Mouse (Mus musculus): ENCODE data around the gene Cckbr. TPM values are rescaled to one million over a fixed set of nuclear protein-coding genes. Genes with fewer than 3 reads are reported as not detected.
A peak's percentile ranks its signal among the peaks of the same experiment; 100 is the strongest.
"Not testable (repeated sequence)": the region's sequence is repeated elsewhere in the genome, so short reads cannot be mapped to it uniquely, and the experiment has no call there.

The Cckbr gene
- polyA plus RNA-seq, 1 experiment from 2014 or later, result 1.1 TPM

GRCm38 (mm10) chr7:105399935-105400624 lies 25.5 kb upstream of the Cckbr start, which contains the start of gene Fam160a2:
Fam160a2 (minus strand) TSS chr7:105400054.
- Histone ChIP-seq H3K9me3 (replicated peaks; ENCODE audit: control insufficient read depth, low read length) (no peaks in the 10 kb centered on the region), H3K4me2 (ENCODE audit: low read length) (peak within 1 kb of the TSS; percentile 74), H3K27ac (ENCODE audit: low read depth, low read length) (peak within 1 kb of the TSS; percentile 58), H3K4me3 (ENCODE audit: low read depth, low read length) (peak within 1 kb of the TSS; percentile 81), H3K9ac (ENCODE audit: low read length) (peak within 1 kb of the TSS; percentile 84), H3K36me3 (ENCODE audit: control insufficient read depth, insufficient read depth, low read length) (no peaks in the 10 kb centered on the region), H3K4me1 (ENCODE audit: control insufficient read depth, insufficient read depth, low read length) (peaks cover 6% of the 10 kb centered on the region; the same call in 1 of the 2 replicates), H3K27me3 (replicated peaks; ENCODE audit: control insufficient read depth, insufficient read depth, low read length) (no peaks in the 10 kb centered on the region)
- WGBS, result under 1% methylated on average over 55 of the region's 55 CpGs
- ATAC-seq, result peak; percentile 98
- peak; percentile 99 for DNase-seq (ENCODE audit: low spot score)

DNA sequence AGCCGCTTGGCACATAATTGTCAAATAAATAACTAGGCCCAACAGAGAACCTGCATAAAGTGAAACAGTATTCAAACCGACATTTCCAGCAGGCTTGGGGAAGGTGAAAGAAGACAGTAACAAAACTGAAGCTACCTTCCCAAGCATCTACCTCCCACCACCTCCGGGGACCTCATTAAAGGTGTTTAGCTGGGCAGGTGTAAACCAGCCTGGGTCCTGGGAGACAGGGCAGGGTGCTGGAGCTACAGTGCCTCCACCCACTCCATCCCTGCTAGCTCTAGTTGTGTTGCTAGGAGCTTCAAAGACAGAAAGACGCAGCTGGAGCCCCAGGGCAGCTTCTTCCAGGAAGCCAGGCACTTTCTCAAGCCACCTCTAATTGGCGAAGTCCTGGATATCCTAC lies 21.3 kb upstream of the Cckbr start, which contains the start of gene Cnga4:
Gene Cnga4 (plus strand): TSS at position 301 of the 400 bp plus-strand sequence.
- no peak within 1 kb of the TSS for H3K27ac ChIP-seq (ENCODE audit: low read depth, low read length)
- no peaks in the 10 kb centered on the region for H3K27me3 ChIP-seq (replicated peaks; ENCODE audit: control insufficient read depth, insufficient read depth, low read length)
- DNase-seq (ENCODE audit: low spot score), result no peak
- H3K4me3 ChIP-seq (ENCODE audit: low read depth, low read length), result no peak within 1 kb of the TSS
- 83% methylated on average over 5 of the region's 5 CpGs for WGBS
- no peak for ATAC-seq
- no peak within 1 kb of the TSS for H3K9ac ChIP-seq (ENCODE audit: low read length)
- H3K36me3 ChIP-seq (ENCODE audit: control insufficient read depth, insufficient read depth, low read length), result no peaks in the 10 kb centered on the region
- H3K4me2 ChIP-seq (ENCODE audit: low read length), result no peak within 1 kb of the TSS
- H3K4me1 ChIP-seq (ENCODE audit: control insufficient read depth, insufficient read depth, low read length), result peaks cover under 1% of the 10 kb centered on the region; the same call in 1 of the 2 replicates
- no peaks in the 10 kb centered on the region for H3K9me3 ChIP-seq (replicated peaks; ENCODE audit: control insufficient read depth, low read length)

- no peak for DNase-seq (ENCODE audit: low spot score)
- WGBS, result 79% methylated on average over 1 of the region's 1 CpGs
- H3K4me1 ChIP-seq (ENCODE audit: control insufficient read depth, insufficient read depth, low read length), result no peaks in the 10 kb centered on the region
- no peak overlapping the region for H3K9ac ChIP-seq (ENCODE audit: low read length)
- no peaks in the 10 kb centered on the region for H3K36me3 ChIP-seq (ENCODE audit: control insufficient read depth, insufficient read depth, low read length)
- no peak for ATAC-seq
- H3K9me3 ChIP-seq (replicated peaks; ENCODE audit: control insufficient read depth, low read length), result no peaks in the 10 kb centered on the region
- H3K27me3 ChIP-seq (replicated peaks; ENCODE audit: control insufficient read depth, insufficient read depth, low read length), result no peaks in the 10 kb centered on the region
- H3K4me3 ChIP-seq (ENCODE audit: low read depth, low read length), result no peak overlapping the region
- no peak overlapping the region for H3K4me2 ChIP-seq (ENCODE audit: low read length)
- H3K27ac ChIP-seq (ENCODE audit: low read depth, low read length), result no peak overlapping the region
These were observed 19.2 kb upstream of the Cckbr start for GRCm38 (mm10) chr7:105406322-105406721.

- DNase-seq (ENCODE audit: low spot score), result peak; percentile 73
- H3K4me3 ChIP-seq (ENCODE audit: low read depth, low read length); H3K9me3 ChIP-seq (replicated peaks; ENCODE audit: control insufficient read depth, low read length); H3K4me2 ChIP-seq (ENCODE audit: low read length); H3K27ac ChIP-seq (ENCODE audit: low read depth, low read length); H3K4me1 ChIP-seq (ENCODE audit: control insufficient read depth, insufficient read depth, low read length); H3K9ac ChIP-seq (ENCODE audit: low read length); H3K27me3 ChIP-seq (replicated peaks; ENCODE audit: control insufficient read depth, insufficient read depth, low read length); H3K36me3 ChIP-seq (ENCODE audit: control insufficient read depth, insufficient read depth, low read length): not testable (repeated sequence)
- WGBS, result 63% methylated on average over 8 of the region's 8 CpGs
- peak; percentile 77 for ATAC-seq
These were observed 13.5 kb upstream of the Cckbr start for GRCm38 (mm10) chr7:105411874-105412632.

DNA sequence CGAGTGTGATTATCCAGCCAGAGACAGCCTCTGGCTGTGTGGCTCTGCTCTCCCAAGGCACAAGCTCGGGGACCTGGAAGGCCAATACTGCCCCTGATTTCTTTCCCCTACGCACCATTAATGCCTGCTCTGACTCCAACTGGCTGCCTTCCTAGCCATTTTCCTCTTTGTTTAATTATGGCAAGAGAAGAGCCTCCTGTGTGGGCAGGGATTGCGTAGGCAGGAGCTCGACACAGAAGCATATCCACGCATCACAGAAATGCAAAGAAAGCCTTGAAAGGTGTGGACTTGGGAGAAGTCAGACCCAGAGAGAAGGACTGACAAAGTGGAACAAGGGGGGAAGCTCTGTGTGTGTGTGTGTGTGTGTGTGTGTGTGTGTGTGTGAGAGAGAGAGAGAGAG lies 11.1 kb upstream of the Cckbr start:
- DNase-seq (ENCODE audit: low spot score) (no peak), ATAC-seq (no peak)
- H3K27ac ChIP-seq (ENCODE audit: low read depth, low read length), result no peak overlapping the region
- no peaks in the 10 kb centered on the region for H3K4me1 ChIP-seq (ENCODE audit: control insufficient read depth, insufficient read depth, low read length)
- H3K4me3 ChIP-seq (ENCODE audit: low read depth, low read length), result no peak overlapping the region
- WGBS, result 56% methylated on average over 6 of the region's 6 CpGs
- H3K9ac ChIP-seq (ENCODE audit: low read length), result no peak overlapping the region
- H3K36me3 ChIP-seq (ENCODE audit: control insufficient read depth, insufficient read depth, low read length), result no peaks in the 10 kb centered on the region
- no peaks in the 10 kb centered on the region for H3K9me3 ChIP-seq (replicated peaks; ENCODE audit: control insufficient read depth, low read length)
- no peak overlapping the region for H3K4me2 ChIP-seq (ENCODE audit: low read length)
- no peaks in the 10 kb centered on the region for H3K27me3 ChIP-seq (replicated peaks; ENCODE audit: control insufficient read depth, insufficient read depth, low read length)

DNA sequence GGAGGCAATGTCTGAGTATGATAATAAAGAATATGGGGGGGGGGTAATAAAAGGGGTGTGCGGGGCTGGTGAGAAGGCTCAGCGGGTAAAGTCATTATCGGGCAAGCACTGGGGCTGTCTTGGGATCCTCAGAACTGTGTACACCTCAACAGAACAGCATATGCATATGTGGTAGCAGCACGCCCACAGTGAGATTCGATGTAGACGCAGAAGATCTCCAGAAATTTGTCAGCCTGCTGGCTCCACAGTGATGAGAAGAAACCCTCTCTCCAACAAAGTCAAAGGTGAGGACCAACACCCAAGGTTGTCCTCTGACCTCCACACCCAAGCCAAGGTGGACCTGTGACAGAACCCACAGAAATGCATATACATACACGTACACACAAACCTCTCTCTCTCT lies 9.0 kb upstream of the Cckbr start:
- H3K4me2 ChIP-seq (ENCODE audit: low read length), result no peak overlapping the region

DNA sequence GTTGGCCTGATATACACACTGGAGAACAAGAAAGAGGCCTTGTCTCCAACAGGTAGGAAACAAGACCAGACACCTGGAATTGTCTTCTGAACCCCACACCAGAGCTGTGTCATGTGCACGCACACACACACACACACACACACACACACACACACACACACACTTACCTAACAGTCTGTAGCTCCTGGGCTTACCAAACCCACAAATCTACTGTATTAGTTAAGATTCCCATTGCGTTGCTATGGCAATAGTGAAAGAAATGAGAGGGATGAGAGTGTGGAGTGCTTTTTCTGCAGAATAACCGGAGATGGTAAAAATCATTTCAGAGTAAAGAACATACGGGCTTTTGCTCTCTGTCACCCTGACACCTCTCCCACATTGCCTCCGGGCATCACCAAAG lies 7.4 kb upstream of the Cckbr start:
- Histone ChIP-seq H3K27me3 (replicated peaks; ENCODE audit: control insufficient read depth, insufficient read depth, low read length) (no peaks in the 10 kb centered on the region), H3K4me2 (ENCODE audit: low read length) (no peak overlapping the region), H3K27ac (ENCODE audit: low read depth, low read length) (no peak overlapping the region), H3K9me3 (replicated peaks; ENCODE audit: control insufficient read depth, low read length) (no peaks in the 10 kb centered on the region), H3K9ac (ENCODE audit: low read length) (no peak overlapping the region), H3K36me3 (ENCODE audit: control insufficient read depth, insufficient read depth, low read length) (no peaks in the 10 kb centered on the region), H3K4me3 (ENCODE audit: low read depth, low read length) (no peak overlapping the region), H3K4me1 (ENCODE audit: control insufficient read depth, insufficient read depth, low read length) (no peaks in the 10 kb centered on the region)
- WGBS, result 82% methylated on average over 5 of the region's 5 CpGs
- ATAC-seq (no peak), DNase-seq (ENCODE audit: low spot score) (no peak)

More for the DNA sequence above, 9.0 kb upstream of the Cckbr start:
- Histone ChIP-seq H3K4me1 (ENCODE audit: control insufficient read depth, insufficient read depth, low read length) (no peaks in the 10 kb centered on the region), H3K9me3 (replicated peaks; ENCODE audit: control insufficient read depth, low read length) (no peaks in the 10 kb centered on the region), H3K27me3 (replicated peaks; ENCODE audit: control insufficient read depth, insufficient read depth, low read length) (no peaks in the 10 kb centered on the region), H3K9ac (ENCODE audit: low read length) (no peak overlapping the region), H3K36me3 (ENCODE audit: control insufficient read depth, insufficient read depth, low read length) (no peaks in the 10 kb centered on the region), H3K4me3 (ENCODE audit: low read depth, low read length) (no peak overlapping the region), H3K27ac (ENCODE audit: low read depth, low read length) (no peak overlapping the region)
- 90% methylated on average over 7 of the region's 7 CpGs for WGBS
- ATAC-seq (no peak), DNase-seq (ENCODE audit: low spot score) (no peak)

GRCm38 (mm10) chr7:105420903-105421302 lies 4.6 kb upstream of the Cckbr start:
- H3K27me3 ChIP-seq (replicated peaks; ENCODE audit: control insufficient read depth, insufficient read depth, low read length), result no peaks in the 10 kb centered on the region; the same call in 1 of the 2 replicates
- peaks cover 4% of the 10 kb centered on the region; the same call in 1 of the 2 replicates for H3K4me1 ChIP-seq (ENCODE audit: control insufficient read depth, insufficient read depth, low read length)
- WGBS, result 57% methylated on average over 2 of the region's 2 CpGs
- H3K4me3 ChIP-seq (ENCODE audit: low read depth, low read length), result no peak overlapping the region
- H3K4me2 ChIP-seq (ENCODE audit: low read length), result no peak overlapping the region
- no peaks in the 10 kb centered on the region for H3K36me3 ChIP-seq (ENCODE audit: control insufficient read depth, insufficient read depth, low read length)
- no peaks in the 10 kb centered on the region for H3K9me3 ChIP-seq (replicated peaks; ENCODE audit: control insufficient read depth, low read length)
- ATAC-seq (no peak), DNase-seq (ENCODE audit: low spot score) (no peak)
- H3K9ac ChIP-seq (ENCODE audit: low read length), result no peak overlapping the region
- H3K27ac ChIP-seq (ENCODE audit: low read depth, low read length), result no peak overlapping the region

DNA sequence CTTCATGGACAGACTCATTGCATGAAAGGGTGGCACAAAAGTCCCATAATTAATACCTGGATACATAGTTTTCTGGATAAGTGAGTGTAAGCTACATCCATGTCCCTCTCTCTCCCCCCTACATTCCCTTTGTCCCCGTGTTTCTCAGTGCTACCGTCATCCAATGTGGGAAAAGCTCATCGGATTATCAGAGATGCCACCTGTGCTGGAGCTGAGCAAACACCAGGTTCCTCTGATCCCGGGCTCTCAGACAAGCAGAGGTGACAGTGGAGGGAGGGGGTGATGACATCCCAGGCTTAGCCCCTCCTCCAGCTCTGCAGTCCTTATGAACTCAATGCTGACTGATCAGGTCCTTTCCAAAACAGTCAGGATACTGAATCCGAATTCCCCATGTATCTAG lies 1.2 kb upstream of the Cckbr start:
- no peak overlapping the region for H3K27ac ChIP-seq (ENCODE audit: low read depth, low read length)
- no peaks in the 10 kb centered on the region for H3K9me3 ChIP-seq (replicated peaks; ENCODE audit: control insufficient read depth, low read length)
- DNase-seq (ENCODE audit: low spot score) (no peak), ATAC-seq (no peak)
- no peaks in the 10 kb centered on the region for H3K36me3 ChIP-seq (ENCODE audit: control insufficient read depth, insufficient read depth, low read length)
- 36% methylated on average over 5 of the region's 5 CpGs for WGBS
- H3K4me3 ChIP-seq (ENCODE audit: low read depth, low read length), result no peak overlapping the region
- H3K27me3 ChIP-seq (replicated peaks; ENCODE audit: control insufficient read depth, insufficient read depth, low read length), result peaks cover 4% of the 10 kb centered on the region; the same call in 1 of the 2 replicates
- H3K9ac ChIP-seq (ENCODE audit: low read length), result no peak overlapping the region
- H3K4me2 ChIP-seq (ENCODE audit: low read length), result no peak overlapping the region
- H3K4me1 ChIP-seq (ENCODE audit: control insufficient read depth, insufficient read depth, low read length), result peaks cover 4% of the 10 kb centered on the region; the same call in 1 of the 2 replicates
